Mouse (Mus musculus) MEL (cell line): ENCODE measurements around the gene Gemin7.

Source experiments
- BHLHE40 ChIP-seq: IDR thresholded peaks from 2 replicates; pipeline ENCODE4 v1.6.1; 2012; ENCODE audit warnings: low read depth, mild to moderate bottlenecking, inconsistent platforms, low read length, improper control_type of control experiment, borderline replicate concordance
- CHD1 ChIP-seq: IDR thresholded peaks from 2 replicates; pipeline ENCODE4 v1.6.1; 2012; ENCODE audit warnings: low read depth, mild to moderate bottlenecking, inconsistent platforms, low read length, improper control_type of control experiment
- CTCF ChIP-seq, 3 experiments: IDR thresholded peaks in 2 of 3; conservative IDR thresholded peaks in 1 of 3; 2 replicates each; pipeline ENCODE4 v1.5.1; 2011 to 2012; ENCODE audit warnings: low read length in 3 of 3, low read depth in 2 of 3, mild to moderate bottlenecking in 2 of 3, improper control_type of control experiment in 1 of 3, inconsistent platforms in 1 of 3, mixed read lengths in 1 of 3, moderate library complexity in 1 of 3; ENCODE audit not compliant: control insufficient read depth in 1 of 3, insufficient read depth in 1 of 3, poor library complexity in 1 of 3, severe bottlenecking in 1 of 3
- EP300 ChIP-seq, 2 experiments: IDR thresholded peaks; 2 replicates each; pipeline ENCODE4 v1.6.1; 2011; ENCODE audit warnings: improper control_type of control experiment in 2 of 2, low read length in 2 of 2, low read depth in 1 of 2, mild to moderate bottlenecking in 1 of 2
- HCFC1 ChIP-seq: IDR thresholded peaks from 2 replicates; pipeline ENCODE4 v1.6.1; 2012; ENCODE audit warnings: low read depth, mild to moderate bottlenecking, inconsistent platforms, low read length, improper control_type of control experiment, moderate library complexity
- MAX ChIP-seq: IDR thresholded peaks from 2 replicates; pipeline ENCODE4 v1.6.1; 2011; ENCODE audit warnings: low read length, improper control_type of control experiment
- MYC ChIP-seq: IDR thresholded peaks from 2 replicates; pipeline ENCODE4 v1.6.1; 2011; ENCODE audit warnings: low read depth, mild to moderate bottlenecking, low read length, improper control_type of control experiment, moderate library complexity
- POLR2A ChIP-seq, 2 experiments: IDR thresholded peaks; 2 replicates each; pipeline ENCODE4 v1.6.1; 2011 to 2012; ENCODE audit warnings: low read length in 2 of 2, mild to moderate bottlenecking in 2 of 2, control low read depth in 1 of 2, improper control_type of control experiment in 1 of 2, low read depth in 1 of 2, moderate library complexity in 1 of 2; ENCODE audit not compliant: control insufficient read depth in 1 of 2, insufficient read depth in 1 of 2, poor library complexity in 1 of 2
- SMC3 ChIP-seq: IDR thresholded peaks from 2 replicates; pipeline ENCODE4 v1.6.1; 2011; ENCODE audit warnings: low read depth, low read length, improper control_type of control experiment
- TAL1 ChIP-seq: IDR thresholded peaks from 2 replicates; pipeline ENCODE4 v1.6.1; 2012; ENCODE audit warnings: mild to moderate bottlenecking, inconsistent platforms, low read length, moderate library complexity, mixed read lengths
- UBTF ChIP-seq: IDR thresholded peaks from 2 replicates; pipeline ENCODE4 v1.6.1; 2012; ENCODE audit warnings: low read depth, mild to moderate bottlenecking, inconsistent platforms, low read length, improper control_type of control experiment, moderate library complexity, borderline replicate concordance; ENCODE audit not compliant: insufficient read depth
- ZNF384 ChIP-seq: IDR thresholded peaks from 2 replicates; pipeline ENCODE4 v1.6.1; 2012; ENCODE audit warnings: low read depth, mild to moderate bottlenecking, inconsistent platforms, low read length, improper control_type of control experiment

GRCm38 (mm10) chr7:19575559-19575958 is 1.8 kb downstream of the Gemin7 start:
- TF ChIP-seq POLR2A (IDR thresholded peaks at IDR 0.05; ENCODE audit: control insufficient read depth in 1 of 2, insufficient read depth in 1 of 2, low read depth in 1 of 2, low read length in 2 of 2, poor library complexity in 1 of 2) (no peak), MYC (no peak), CTCF (IDR thresholded peaks at IDR 0.05 in 2 of 3, conservative IDR thresholded peaks at IDR 0.05 in 1 of 3; ENCODE audit: control insufficient read depth in 1 of 3, insufficient read depth in 1 of 3, low read depth in 2 of 3, low read length in 3 of 3, poor library complexity in 1 of 3, severe bottlenecking in 1 of 3) (no peak), CHD1 (no peak), TAL1 (no peak), ZNF384 (no peak), MAX (no peak), UBTF (no peak), BHLHE40 (no peak), HCFC1 (no peak), EP300 (IDR thresholded peaks at IDR 0.05; ENCODE audit: low read depth in 1 of 2, low read length in 2 of 2) (no peak), SMC3 (no peak)
